Mouse (Mus musculus) gastrocnemius, adult 8-10 months (tissue): Measurements from ENCODE around the gene Qk. TPM values are rescaled to one million over a fixed set of nuclear protein-coding genes. Genes with fewer than 3 reads are reported as not detected.

ENCODE experiments used
- DNase-seq, 2 experiments: peaks; one replicate each; pipeline ENCODE4 v3.0.0; 2022; ENCODE audit warnings: low spot score in 2 of 2
- total RNA-seq, 4 experiments: library from RNA; stranded (reverse); gene quantifications; 2 replicates each; pipeline ENCODE4 v1.2.4; 2022

Qk gene
- 100 to 1,000 TPM; 249 to 283 (median 262) TPM for total RNA-seq

DNA sequence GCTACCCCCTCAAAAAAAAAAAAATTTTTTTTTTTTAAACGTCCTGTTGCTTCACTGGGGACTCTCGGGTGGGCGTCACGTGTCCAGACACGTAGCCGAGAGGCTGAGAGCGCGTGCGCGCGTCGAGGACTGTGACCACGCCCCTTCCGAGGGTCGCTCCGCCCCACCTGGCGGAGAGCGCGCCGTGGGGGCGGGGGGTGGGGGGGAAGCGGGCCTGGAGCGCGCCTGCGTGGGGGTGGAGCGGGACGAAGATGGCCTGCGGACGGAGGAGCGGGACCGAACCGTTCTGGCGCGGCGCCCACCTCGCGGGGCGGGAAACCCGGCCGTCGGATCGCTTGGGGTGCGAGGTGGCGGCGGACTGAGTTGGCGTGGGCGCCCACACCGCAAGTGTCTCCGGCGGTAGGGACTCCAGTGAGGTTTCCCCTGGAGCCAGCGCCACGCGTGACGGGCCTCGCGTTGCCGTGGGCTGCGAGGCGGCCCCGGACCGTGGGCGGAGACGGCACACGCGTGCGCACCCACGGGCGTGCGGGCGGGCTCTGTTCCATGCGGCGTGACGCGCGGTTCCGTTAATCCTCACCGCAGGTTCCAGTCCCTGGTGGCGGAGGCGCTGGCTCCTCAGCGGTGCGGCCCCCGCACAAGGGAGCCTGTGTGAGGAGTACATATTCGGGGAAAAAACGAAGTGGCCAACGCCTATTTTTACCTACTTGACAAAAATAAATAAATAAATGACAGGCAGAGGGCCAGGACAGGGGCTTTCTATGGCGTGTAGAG is at the start of gene Qk:
Qk (minus strand) TSS at position 170 of the 771 bp plus-strand sequence.
- peak; percentile 89 for DNase-seq

- no peak for DNase-seq
Measured at GRCm38 (mm10) chr17:10367044-10367443, 47.4 kb upstream of the Qk start.

DNA sequence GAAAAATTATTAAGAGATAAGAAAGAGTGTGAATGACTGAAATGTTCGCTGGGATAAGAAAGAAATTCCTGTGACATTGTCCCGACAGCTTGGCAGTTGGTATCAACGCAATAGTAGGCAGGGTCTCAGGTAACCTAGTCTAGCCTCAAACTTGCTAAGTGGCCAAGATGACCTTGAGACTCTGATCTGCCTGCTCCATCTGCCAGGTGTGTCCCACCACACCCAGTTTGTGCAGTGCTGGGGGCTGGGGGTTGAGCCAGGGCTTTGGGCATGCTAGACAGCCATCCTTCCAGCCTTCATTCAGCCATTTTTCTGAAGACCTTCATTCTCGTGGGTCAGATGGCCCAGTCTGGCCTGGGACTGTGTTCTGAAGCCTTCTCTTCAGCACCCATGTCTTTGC is 46.9 kb upstream of the Qk start:
- no peak for DNase-seq

DNA sequence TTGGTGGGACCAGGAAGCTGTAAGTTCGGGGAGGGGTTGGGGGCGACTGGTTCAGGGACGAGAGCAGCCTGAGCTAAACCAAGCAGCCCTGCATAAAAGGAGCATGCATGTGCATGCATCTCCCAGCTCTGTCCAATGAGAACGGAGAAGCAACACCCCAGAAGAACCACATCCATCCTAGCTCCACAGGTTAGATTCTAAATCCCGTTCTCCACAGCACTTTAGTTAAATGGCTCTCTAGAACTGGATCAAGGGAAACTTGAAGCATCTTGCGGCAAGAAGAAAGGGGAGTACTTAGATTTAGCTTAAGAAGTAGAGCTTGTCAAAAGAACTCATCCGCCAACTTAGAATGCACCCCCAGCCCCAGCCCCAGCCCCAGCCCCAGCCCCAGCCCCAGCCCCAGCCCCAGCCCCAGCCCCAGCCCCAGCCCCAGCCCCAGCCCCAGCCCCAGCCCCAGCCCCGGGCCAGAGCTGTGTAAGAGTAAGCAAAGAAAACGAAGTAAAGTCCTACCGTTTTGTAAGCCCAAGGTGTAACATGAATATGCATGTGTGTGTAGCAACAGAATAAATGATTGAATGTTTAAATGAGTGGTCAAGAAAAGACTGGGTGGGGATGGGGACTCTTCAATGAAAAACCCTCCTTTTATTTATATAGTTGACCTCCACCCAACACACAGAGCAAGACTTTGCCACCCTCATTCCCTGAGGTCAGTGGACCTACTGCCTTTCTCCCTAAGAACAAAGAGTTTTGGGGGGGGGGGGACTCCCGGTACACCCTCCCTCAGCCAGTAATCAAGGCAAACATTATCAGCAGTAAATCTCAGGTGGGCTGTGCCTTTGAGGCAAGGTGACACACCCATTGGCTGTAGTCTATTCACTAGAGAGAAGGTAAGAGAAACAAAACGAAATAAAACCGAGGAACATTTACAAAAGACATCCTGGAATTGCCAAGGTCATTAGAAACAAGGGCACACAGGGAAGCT is 46.1 kb upstream of the Qk start:
- no peak for DNase-seq

- DNase-seq = no peak
Measured at GRCm38 (mm10) chr17:10363151-10363550, 43.5 kb upstream of the Qk start.

DNA sequence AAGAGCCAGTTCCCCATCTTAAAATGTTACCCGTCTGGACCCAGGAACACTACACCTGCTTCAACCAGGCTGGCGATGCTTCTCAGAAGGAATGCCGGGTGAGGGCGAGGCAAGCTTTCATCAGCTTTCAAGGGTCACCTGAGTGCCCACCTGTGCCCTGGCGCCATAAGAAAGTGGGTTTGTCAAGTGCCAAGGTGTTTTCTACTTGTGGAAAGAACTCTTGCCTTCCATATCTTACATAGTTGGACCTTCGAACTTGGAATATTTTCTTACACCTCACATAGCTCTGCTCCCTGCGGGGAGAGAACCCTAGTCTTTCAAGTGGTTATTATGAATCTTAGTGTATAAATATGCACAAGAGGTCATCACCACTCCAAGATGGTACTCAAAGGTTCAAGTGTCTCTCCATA is 42.2 kb upstream of the Qk start:
- DNase-seq = no peak

- no peak for DNase-seq
Measured at GRCm38 (mm10) chr17:10360738-10361137, 41.1 kb upstream of the Qk start.

DNA sequence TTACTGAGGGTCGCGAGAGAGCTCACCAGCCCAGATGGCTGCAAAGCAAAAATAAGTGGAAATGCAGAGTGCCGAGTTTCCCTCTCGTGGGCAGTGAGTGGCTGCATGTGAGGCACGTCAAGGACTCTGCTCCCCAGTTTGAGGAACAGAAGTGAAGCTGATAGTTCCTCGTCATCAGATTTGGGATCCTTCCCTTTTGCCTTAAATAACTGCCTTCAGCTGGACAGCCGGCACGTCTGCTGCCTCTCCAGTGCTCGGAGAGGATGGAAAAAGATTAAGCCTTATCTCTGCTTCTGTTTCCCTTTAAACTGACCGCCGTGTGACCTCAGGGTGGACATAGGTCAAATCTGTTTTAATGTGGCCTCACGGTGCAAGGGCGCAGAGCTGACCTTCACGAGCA is 39.8 kb upstream of the Qk start:
- no peak for DNase-seq

- no peak for DNase-seq
Measured at GRCm38 (mm10) chr17:10357348-10357747, 37.7 kb upstream of the Qk start.

DNA sequence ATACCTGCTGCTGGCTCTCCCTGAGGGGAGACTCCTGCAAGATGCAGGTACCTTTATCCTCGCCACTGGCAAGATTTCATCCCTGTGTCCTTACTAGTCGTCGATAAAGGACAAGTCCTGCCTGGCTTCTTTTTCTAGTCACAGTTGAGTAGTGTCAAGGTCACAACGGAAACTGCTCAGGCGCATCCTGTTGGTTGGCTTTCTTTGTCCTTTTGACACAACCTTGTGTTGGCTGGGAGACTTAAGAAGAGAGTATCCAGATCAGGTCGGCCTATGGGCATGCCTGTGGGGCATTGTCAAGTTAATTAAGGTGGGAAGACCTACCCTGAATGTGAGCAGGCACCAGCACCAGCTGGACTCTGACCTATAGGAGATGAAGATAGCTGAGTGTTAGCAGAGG is 36.6 kb upstream of the Qk start:
- DNase-seq = no peak

GRCm38 (mm10) chr17:10355746-10356145 is 36.1 kb upstream of the Qk start:
- no peak for DNase-seq

- DNase-seq = no peak
Measured at GRCm38 (mm10) chr17:10338286-10338685, 18.6 kb upstream of the Qk start.

GRCm38 (mm10) chr17:10336558-10336957 is 16.9 kb upstream of the Qk start:
- no peak for DNase-seq

GRCm38 (mm10) chr17:10335809-10336499 is 16.3 kb upstream of the Qk start:
- DNase-seq = no peak

DNA sequence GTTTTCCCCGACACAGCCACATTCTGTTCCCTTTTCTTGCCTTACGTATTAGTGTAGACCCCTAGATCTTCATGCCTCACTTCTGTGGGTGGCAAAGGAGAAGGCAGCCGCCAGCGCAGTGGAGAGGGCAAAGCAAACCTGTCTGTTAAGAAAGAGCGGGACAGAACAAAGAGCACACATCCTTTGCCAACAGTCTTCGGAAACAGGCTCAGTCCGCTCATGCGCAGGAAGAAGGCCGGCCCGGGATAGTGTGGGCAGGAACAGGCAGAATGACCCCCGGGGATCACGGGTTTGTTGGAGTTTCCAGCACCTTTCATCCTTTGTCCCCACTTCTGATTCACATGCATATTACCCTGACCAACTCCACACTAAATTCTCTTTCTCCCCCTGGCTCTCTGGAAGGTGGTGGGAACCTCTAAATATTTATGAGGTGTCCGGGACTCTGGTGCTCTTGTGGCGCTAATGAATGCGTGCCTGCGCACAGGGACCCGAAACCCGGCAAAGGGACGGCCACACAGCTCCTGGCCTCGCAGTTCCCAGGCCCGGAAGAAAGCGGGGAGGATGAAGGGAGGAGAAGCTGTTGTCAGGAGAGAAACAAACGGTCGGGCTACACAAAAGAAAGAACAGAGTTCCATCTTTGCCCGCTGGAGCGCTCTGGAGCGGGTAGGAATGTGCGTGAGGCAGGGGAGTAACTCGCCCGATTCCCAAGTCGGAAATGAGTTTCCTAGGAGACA is 15.5 kb upstream of the Qk start:
- peak; percentile 47 to 51 for DNase-seq

GRCm38 (mm10) chr17:10334481-10334880 is 14.8 kb upstream of the Qk start:
- DNase-seq = no peak

- DNase-seq = no peak
Measured at GRCm38 (mm10) chr17:10333321-10333720, 13.7 kb upstream of the Qk start.

DNA sequence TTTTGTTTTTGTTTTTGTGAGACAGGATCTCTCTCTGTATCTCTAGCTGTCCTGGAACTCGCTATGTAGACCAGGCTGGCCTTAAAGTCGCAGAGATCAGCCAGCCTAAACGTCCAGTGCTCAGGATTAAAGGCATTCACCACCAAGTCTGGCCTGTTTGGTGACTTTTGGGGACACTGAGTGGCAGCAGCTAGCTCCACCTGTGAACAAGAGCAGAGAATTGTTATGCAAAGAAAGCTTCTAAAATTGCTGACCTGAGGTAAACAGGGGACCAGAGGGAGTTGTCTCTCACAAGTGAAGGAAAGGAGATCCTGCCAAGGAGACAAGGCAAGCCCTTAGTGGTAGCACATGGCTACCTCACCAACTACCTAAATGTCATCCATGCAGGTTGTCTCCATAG is 12.5 kb upstream of the Qk start:
- DNase-seq = no peak

GRCm38 (mm10) chr17:10329461-10329860 is 9.8 kb upstream of the Qk start:
- no peak for DNase-seq

- DNase-seq = no peak
Measured at GRCm38 (mm10) chr17:10328544-10329100, 9.0 kb upstream of the Qk start.
